Mouse (Mus musculus) heart, postnatal 0 days (tissue): ENCODE results near the gene Zdhhc20.

ENCODE experiments used
- CTCF ChIP-seq: IDR thresholded peaks from 2 replicates; pipeline ENCODE4 v1.5.1; 2016; ENCODE audit warnings: antibody characterized with exemption, control low read depth, low read depth
- EP300 ChIP-seq: IDR thresholded peaks from 2 replicates; pipeline ENCODE4 v1.6.1; 2016; ENCODE audit warnings: antibody characterized with exemption, low read depth

DNA sequence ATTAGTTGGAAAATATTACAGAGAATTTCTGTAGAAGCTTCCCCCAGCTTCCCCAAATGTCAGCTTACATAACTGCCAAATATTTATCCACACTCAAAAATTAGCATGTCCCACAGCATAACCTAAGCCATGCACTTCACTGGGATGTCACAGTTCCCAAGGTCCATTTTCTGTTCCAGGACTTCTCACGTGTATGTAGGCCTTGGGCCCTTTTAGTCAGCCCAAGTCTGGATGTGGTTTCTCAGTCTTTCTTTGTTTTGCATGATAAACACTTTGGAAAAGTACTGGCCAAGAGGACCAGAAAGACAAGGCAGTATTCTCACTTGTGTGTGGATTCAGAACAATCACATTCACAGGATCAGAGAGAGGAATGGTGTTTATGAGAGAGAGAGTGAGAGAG is 11.9 kb upstream of the Zdhhc20 start:
- no peak for TF ChIP-seq CTCF
- TF ChIP-seq EP300 = no peak
